Mouse (Mus musculus): ENCODE data around the gene Igf2bp2. TPM values are rescaled to one million over a fixed set of nuclear protein-coding genes. Genes with fewer than 3 reads are reported as not detected.

The Igf2bp2 gene
- polyA plus RNA-seq, 1 experiment from 2014 or later: 5.2 TPM

DNA sequence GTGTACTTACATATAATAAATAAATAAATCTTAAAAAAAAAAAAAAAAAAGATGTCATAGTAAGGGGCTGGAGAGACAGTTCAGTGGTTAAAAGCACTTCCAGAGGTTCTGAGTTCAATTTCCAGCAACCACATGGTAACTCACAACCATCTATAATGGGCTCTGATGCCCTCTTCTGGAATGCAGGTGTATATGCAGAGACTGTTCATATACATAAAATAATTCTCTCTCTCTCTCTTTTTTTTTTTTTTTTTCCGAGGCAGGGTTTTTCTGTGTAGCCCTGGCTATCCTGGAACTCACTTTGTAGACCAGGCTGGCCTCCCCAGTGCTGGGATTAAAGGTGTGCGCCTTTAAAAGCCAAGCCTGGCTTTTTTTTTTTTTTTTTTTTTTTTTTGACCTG lies 34.5 kb downstream of the Igf2bp2 start:
- Histone ChIP-seq H3K9ac (replicated peaks) (no peak overlapping the region), H3K4me2 (ENCODE audit: low read depth, low read length) (no peak overlapping the region), H3K27ac (ENCODE audit: low read depth) (no peak overlapping the region), H3K9me3 (ENCODE audit: low read length) (no peaks in the 10 kb centered on the region), H3K36me3 (replicated peaks; ENCODE audit: insufficient read depth, low read length) (no peaks in the 10 kb centered on the region), H3K4me1 (ENCODE audit: insufficient read depth) (peaks cover 4% of the 10 kb centered on the region; the same call in 1 of the 2 replicates), H3K27me3 (ENCODE audit: insufficient read depth, low read length) (no peaks in the 10 kb centered on the region), H3K4me3 (ENCODE audit: low read depth, low read length) (no peak overlapping the region)
- WGBS (ENCODE audit: insufficient replicate concordance): 87% methylated on average over 2 of the region's 2 CpGs
- ATAC-seq (no peak), DNase-seq (no peak)
- 0 out of 2 replicates have a peak, but pooled peaks have one; percentile 12 for TF ChIP-seq CTCF (IDR thresholded peaks at IDR 0.05; ENCODE audit: low read depth)
- no peak for TF ChIP-seq EP300 (IDR thresholded peaks at IDR 0.05; ENCODE audit: low read depth)

DNA sequence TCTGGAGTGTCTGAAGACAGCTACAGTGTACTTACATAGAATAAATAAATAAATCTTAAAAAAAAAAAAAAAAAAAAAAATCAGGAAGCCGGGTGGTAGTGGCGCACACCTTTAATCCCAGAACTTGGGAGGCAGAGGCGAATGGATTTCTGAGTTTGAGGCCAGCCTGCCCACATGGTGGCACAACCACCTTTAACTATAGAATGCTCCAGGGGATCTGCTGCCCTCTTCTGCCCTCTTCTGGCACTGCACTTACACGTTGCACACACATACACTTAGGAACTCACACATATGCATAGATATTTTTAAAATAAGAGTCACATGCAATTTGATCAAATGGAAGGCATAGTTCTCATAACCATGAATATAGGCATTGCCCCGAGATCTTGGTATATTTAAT lies 35.3 kb downstream of the Igf2bp2 start:
- H3K27me3 ChIP-seq (ENCODE audit: insufficient read depth, low read length): no peaks in the 10 kb centered on the region
- H3K36me3 ChIP-seq (replicated peaks; ENCODE audit: insufficient read depth, low read length): no peaks in the 10 kb centered on the region
- ATAC-seq (no peak), DNase-seq (no peak)
- no peak overlapping the region for H3K4me3 ChIP-seq (ENCODE audit: low read depth, low read length)
- H3K9ac ChIP-seq (replicated peaks): no peak overlapping the region
- H3K4me1 ChIP-seq (ENCODE audit: insufficient read depth): peaks cover 4% of the 10 kb centered on the region; the same call in 1 of the 2 replicates
- H3K9me3 ChIP-seq (ENCODE audit: low read length): no peaks in the 10 kb centered on the region
- peak; percentile 21; the same call in 1 of the 2 replicates for TF ChIP-seq CTCF (IDR thresholded peaks at IDR 0.05; ENCODE audit: low read depth)
- TF ChIP-seq EP300 (IDR thresholded peaks at IDR 0.05; ENCODE audit: low read depth): no peak
- WGBS (ENCODE audit: insufficient replicate concordance): 79% methylated on average over 5 of the region's 5 CpGs
- no peak overlapping the region for H3K4me2 ChIP-seq (ENCODE audit: low read depth, low read length)
- no peak overlapping the region for H3K27ac ChIP-seq (ENCODE audit: low read depth)

DNA sequence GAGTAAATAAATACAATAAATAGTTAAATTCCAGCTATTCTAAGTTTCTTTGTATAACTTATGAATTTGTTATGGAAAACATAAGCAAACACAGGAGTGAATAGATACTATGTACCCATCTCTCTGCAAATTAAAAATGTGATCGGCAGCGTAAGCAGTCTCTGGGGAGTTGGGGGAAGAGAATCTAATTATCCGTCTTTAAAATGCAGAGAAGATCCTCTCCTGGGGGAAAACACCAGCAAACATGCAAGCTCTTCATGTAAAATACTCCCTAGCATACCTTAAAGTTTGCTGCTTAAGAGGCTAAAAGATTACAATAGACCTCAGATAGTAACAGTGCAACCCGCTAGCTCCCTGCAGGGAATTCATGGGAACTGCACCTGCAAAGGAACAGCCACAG lies 36.2 kb downstream of the Igf2bp2 start:
- Histone ChIP-seq H3K27me3 (ENCODE audit: insufficient read depth, low read length) (no peaks in the 10 kb centered on the region), H3K9ac (replicated peaks) (no peak overlapping the region), H3K9me3 (ENCODE audit: low read length) (no peaks in the 10 kb centered on the region), H3K27ac (ENCODE audit: low read depth) (no peak overlapping the region), H3K4me2 (ENCODE audit: low read depth, low read length) (no peak overlapping the region), H3K36me3 (replicated peaks; ENCODE audit: insufficient read depth, low read length) (no peaks in the 10 kb centered on the region), H3K4me1 (ENCODE audit: insufficient read depth) (peaks cover 4% of the 10 kb centered on the region; the same call in 1 of the 2 replicates), H3K4me3 (ENCODE audit: low read depth, low read length) (no peak overlapping the region)
- TF ChIP-seq EP300 (IDR thresholded peaks at IDR 0.05; ENCODE audit: low read depth) (no peak), CTCF (IDR thresholded peaks at IDR 0.05; ENCODE audit: low read depth) (no peak)
- WGBS (ENCODE audit: insufficient replicate concordance): 82% methylated on average over 4 of the region's 4 CpGs
- ATAC-seq: no peak
- DNase-seq: no peak

DNA sequence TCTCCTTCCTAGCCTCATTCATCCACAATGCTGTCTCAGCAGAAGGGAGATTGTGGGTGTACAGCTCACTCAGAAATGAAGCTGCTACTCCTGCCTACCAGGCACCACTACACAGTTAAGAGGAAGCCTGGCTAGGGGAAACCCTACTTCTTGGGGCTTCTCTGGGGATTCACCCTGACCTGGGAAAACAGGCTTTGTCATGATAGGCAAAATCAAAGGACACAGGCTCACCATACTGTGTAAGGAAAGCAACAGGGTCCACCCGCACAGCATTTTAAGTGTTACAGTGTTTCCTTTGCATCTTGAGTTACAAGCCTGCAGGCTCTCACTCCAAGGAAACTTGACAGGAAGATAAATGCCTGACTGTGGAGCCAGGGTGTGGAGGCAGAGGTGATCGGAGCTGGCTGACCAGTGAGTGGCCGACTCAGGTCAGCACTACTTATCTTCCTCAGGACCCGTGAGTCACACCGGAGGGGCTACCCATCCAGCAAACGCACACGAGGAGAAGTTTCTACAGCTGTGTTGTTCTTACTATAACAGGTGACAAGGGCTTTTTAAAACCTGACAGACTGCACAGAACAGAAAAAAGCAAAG lies 38.7 kb downstream of the Igf2bp2 start:
- TF ChIP-seq CTCF (IDR thresholded peaks at IDR 0.05; ENCODE audit: low read depth): no peak
- no peak for TF ChIP-seq EP300 (IDR thresholded peaks at IDR 0.05; ENCODE audit: low read depth)
- H3K4me2 ChIP-seq (ENCODE audit: low read depth, low read length): no peak overlapping the region
- H3K4me3 ChIP-seq (ENCODE audit: low read depth, low read length): no peak overlapping the region

DNA sequence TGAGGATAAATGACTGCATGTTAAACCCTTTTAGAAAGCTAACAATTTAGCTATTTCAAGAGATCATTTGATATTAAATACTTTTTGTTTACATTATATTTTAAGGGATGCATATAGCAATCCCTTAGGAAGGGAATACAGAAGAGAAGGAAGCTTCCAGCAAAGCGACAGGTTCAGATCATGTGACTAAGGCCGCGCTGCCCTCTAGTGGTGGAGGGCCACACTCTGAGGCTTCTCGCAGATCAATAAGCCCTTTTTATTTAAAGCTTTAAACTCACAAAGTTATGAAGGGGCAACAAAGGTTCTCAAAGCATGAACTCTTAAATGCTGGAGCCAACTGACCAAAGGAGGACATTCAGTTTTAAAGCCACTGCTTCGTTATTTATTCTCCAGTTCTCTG lies 39.4 kb downstream of the Igf2bp2 start:
- 28% methylated on average over 5 of the region's 5 CpGs for WGBS (ENCODE audit: insufficient replicate concordance)
- H3K9me3 ChIP-seq (ENCODE audit: low read length): no peaks in the 10 kb centered on the region
- TF ChIP-seq CTCF (IDR thresholded peaks at IDR 0.05; ENCODE audit: low read depth) (peak; percentile 82), EP300 (IDR thresholded peaks at IDR 0.05; ENCODE audit: low read depth) (no peak)
- no peak overlapping the region for H3K4me3 ChIP-seq (ENCODE audit: low read depth, low read length)
- no peak overlapping the region for H3K27ac ChIP-seq (ENCODE audit: low read depth)
- H3K4me2 ChIP-seq (ENCODE audit: low read depth, low read length): no peak overlapping the region
- H3K9ac ChIP-seq (replicated peaks): no peak overlapping the region
- ATAC-seq (no peak), DNase-seq (peak; percentile 73)
- no peaks in the 10 kb centered on the region for H3K36me3 ChIP-seq (replicated peaks; ENCODE audit: insufficient read depth, low read length)
- H3K4me1 ChIP-seq (ENCODE audit: insufficient read depth): peaks cover 4% of the 10 kb centered on the region; the same call in 1 of the 2 replicates
- no peaks in the 10 kb centered on the region for H3K27me3 ChIP-seq (ENCODE audit: insufficient read depth, low read length)

More for the DNA sequence above, 38.7 kb downstream of the Igf2bp2 start:
- Histone ChIP-seq H3K27me3 (ENCODE audit: insufficient read depth, low read length) (no peaks in the 10 kb centered on the region), H3K4me1 (ENCODE audit: insufficient read depth) (peaks cover 4% of the 10 kb centered on the region; the same call in 1 of the 2 replicates), H3K27ac (ENCODE audit: low read depth) (no peak overlapping the region), H3K9me3 (ENCODE audit: low read length) (no peaks in the 10 kb centered on the region), H3K36me3 (replicated peaks; ENCODE audit: insufficient read depth, low read length) (no peaks in the 10 kb centered on the region), H3K9ac (replicated peaks) (no peak overlapping the region)
- no peak for ATAC-seq
- no peak for DNase-seq
- 66% methylated on average over 7 of the region's 7 CpGs for WGBS (ENCODE audit: insufficient replicate concordance)

DNA sequence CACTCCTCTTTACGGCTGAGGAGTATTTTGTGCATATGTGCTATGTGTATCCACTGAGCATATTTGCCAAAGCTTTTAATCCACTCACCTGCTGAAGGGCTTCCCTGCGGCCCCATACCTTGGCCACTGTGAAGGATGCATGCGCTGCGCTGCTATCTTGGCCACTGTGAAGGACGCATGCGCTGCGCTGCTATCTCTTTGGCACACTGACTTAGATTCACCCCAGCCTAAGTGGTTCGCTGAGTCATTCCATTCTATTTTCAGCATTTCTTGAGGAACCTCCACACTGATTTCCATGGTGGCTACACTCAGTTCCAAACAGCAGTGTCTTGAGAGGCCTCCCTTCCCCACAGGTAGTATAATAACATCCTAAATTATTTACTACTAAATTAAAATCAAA lies 42.0 kb downstream of the Igf2bp2 start:
- peaks cover 4% of the 10 kb centered on the region; the same call in 1 of the 2 replicates for H3K4me1 ChIP-seq (ENCODE audit: insufficient read depth)
- no peak overlapping the region for H3K9ac ChIP-seq (replicated peaks)
- H3K9me3 ChIP-seq (ENCODE audit: low read length): no peaks in the 10 kb centered on the region
- no peaks in the 10 kb centered on the region for H3K27me3 ChIP-seq (ENCODE audit: insufficient read depth, low read length)
- H3K4me2 ChIP-seq (ENCODE audit: low read depth, low read length): no peak overlapping the region
- TF ChIP-seq EP300 (IDR thresholded peaks at IDR 0.05; ENCODE audit: low read depth) (no peak), CTCF (IDR thresholded peaks at IDR 0.05; ENCODE audit: low read depth) (no peak)
- 50% methylated on average over 8 of the region's 8 CpGs for WGBS (ENCODE audit: insufficient replicate concordance)
- no peaks in the 10 kb centered on the region for H3K36me3 ChIP-seq (replicated peaks; ENCODE audit: insufficient read depth, low read length)
- no peak overlapping the region for H3K4me3 ChIP-seq (ENCODE audit: low read depth, low read length)
- ATAC-seq (no peak), DNase-seq (no peak)
- H3K27ac ChIP-seq (ENCODE audit: low read depth): no peak overlapping the region

Measured in liver, postnatal 0 days (tissue).